Mouse (Mus musculus) olfactory bulb, adult 2 months (tissue): ENCODE measurements at regions not wholly inside any gene's neighbourhood (a gene's known extent, or its start where the extent isn't known, plus 50 kb on each side); places are given as distances from the start of the nearest gene placed in this dataset.

ENCODE experiments used
- H3K27ac ChIP-seq: fragments of 200-500 bp; 2 replicates; pipeline ENCODE4 v1.5.1; 2012; ENCODE audit warnings: low read depth, low read length; ENCODE audit not compliant: insufficient read depth
- H3K4me1 ChIP-seq: fragments of 200-500 bp; 2 replicates; pipeline ENCODE4 v1.6.1; 2012; ENCODE audit warnings: low read length; ENCODE audit not compliant: control insufficient read depth, insufficient read depth
- H3K4me3 ChIP-seq: fragments of 200-500 bp; 2 replicates; pipeline ENCODE4 v1.5.1; 2012; ENCODE audit warnings: mild to moderate bottlenecking, low read depth, low read length, moderate library complexity; ENCODE audit not compliant: insufficient read depth
- CTCF ChIP-seq: fragments of 200-500 bp; IDR thresholded peaks from 2 replicates; pipeline ENCODE4 v1.5.1; 2012; ENCODE audit warnings: low read depth, mild to moderate bottlenecking, low read length, moderate library complexity; ENCODE audit not compliant: insufficient read depth
- POLR2A ChIP-seq: fragments of 200-500 bp; IDR thresholded peaks from 2 replicates; pipeline ENCODE4 v1.6.1; 2012; ENCODE audit warnings: mild to moderate bottlenecking, low read depth, low read length, moderate library complexity; ENCODE audit not compliant: insufficient read depth
- WGBS: fragments of 180-500 bp; shearing (Covaris S2); methylation state at CpG from one replicate; pipeline ENCODE4 v1.1.7; 2018; 5-methylcytosine and 5-hydroxymethylcytosine counted together

GRCm38 (mm10) chr5:74861297-74861696 lies 158.6 kb upstream of the Lnx1 start:
- no peak overlapping the region for H3K4me3 ChIP-seq
- H3K4me1 ChIP-seq: 0 out of 2 replicates have a peak, but pooled peaks cover 3% of the 10 kb centered on the region
- 67% methylated on average over 2 of the region's 2 CpGs for WGBS
- no peak for TF ChIP-seq CTCF
- H3K27ac ChIP-seq: no peak overlapping the region

- no peak overlapping the region for H3K4me3 ChIP-seq
- no peak overlapping the region for H3K27ac ChIP-seq
- H3K4me1 ChIP-seq: no peaks in the 10 kb centered on the region
- 71% methylated on average over 5 of the region's 5 CpGs for WGBS
- TF ChIP-seq CTCF: no peak
- no peak for TF ChIP-seq POLR2A
These were observed 155.1 kb upstream of the Lnx1 start for GRCm38 (mm10) chr5:74857861-74858260.

GRCm38 (mm10) chr5:74857161-74857560 lies 154.4 kb upstream of the Lnx1 start:
- no peak overlapping the region for H3K4me3 ChIP-seq
- no peak overlapping the region for H3K27ac ChIP-seq
- WGBS: 80% methylated on average over 11 of the region's 11 CpGs
- TF ChIP-seq POLR2A (no peak), CTCF (no peak)
- H3K4me1 ChIP-seq: no peaks in the 10 kb centered on the region

- H3K4me3 ChIP-seq: no peak overlapping the region
- no peak overlapping the region for H3K27ac ChIP-seq
- TF ChIP-seq CTCF (no peak), POLR2A (no peak)
- WGBS: 87% methylated on average over 6 of the region's 6 CpGs
- no peaks in the 10 kb centered on the region for H3K4me1 ChIP-seq
These were observed 145.1 kb upstream of the Lnx1 start for GRCm38 (mm10) chr5:74847824-74848223.

GRCm38 (mm10) chr5:74846674-74847073 lies 144.0 kb upstream of the Lnx1 start:
- H3K4me1 ChIP-seq: no peaks in the 10 kb centered on the region
- no peak overlapping the region for H3K27ac ChIP-seq
- TF ChIP-seq POLR2A (no peak), CTCF (no peak)
- H3K4me3 ChIP-seq: no peak overlapping the region
- WGBS: 91% methylated on average over 5 of the region's 5 CpGs

- no peak overlapping the region for H3K4me3 ChIP-seq
- TF ChIP-seq CTCF: no peak
- TF ChIP-seq POLR2A: no peak
- H3K4me1 ChIP-seq: no peaks in the 10 kb centered on the region
- no peak overlapping the region for H3K27ac ChIP-seq
- 86% methylated on average over 2 of the region's 2 CpGs for WGBS
These were observed 131.7 kb upstream of the Lnx1 start for GRCm38 (mm10) chr5:74834401-74834800.

- Histone ChIP-seq H3K4me3 (no peak overlapping the region), H3K27ac (no peak overlapping the region), H3K4me1 (no peaks in the 10 kb centered on the region)
- WGBS: 92% methylated on average over 4 of the region's 4 CpGs
- TF ChIP-seq CTCF: no peak
- no peak for TF ChIP-seq POLR2A
These were observed 131.2 kb upstream of the Lnx1 start for GRCm38 (mm10) chr5:74833887-74834286.

- Histone ChIP-seq H3K27ac (no peak overlapping the region), H3K4me1 (no peaks in the 10 kb centered on the region), H3K4me3 (no peak overlapping the region)
- TF ChIP-seq POLR2A (no peak), CTCF (no peak)
- 91% methylated on average over 7 of the region's 7 CpGs for WGBS
These were observed 129.3 kb upstream of the Lnx1 start for GRCm38 (mm10) chr5:74832011-74832410.

GRCm38 (mm10) chr5:74830646-74831045 lies 127.9 kb upstream of the Lnx1 start:
- TF ChIP-seq POLR2A: no peak
- TF ChIP-seq CTCF: no peak
- Histone ChIP-seq H3K4me1 (no peaks in the 10 kb centered on the region), H3K27ac (no peak overlapping the region), H3K4me3 (no peak overlapping the region)
- 88% methylated on average over 5 of the region's 5 CpGs for WGBS

GRCm38 (mm10) chr5:74829003-74829402 lies 126.3 kb upstream of the Lnx1 start:
- TF ChIP-seq POLR2A (no peak), CTCF (no peak)
- H3K4me1 ChIP-seq: no peaks in the 10 kb centered on the region
- no peak overlapping the region for H3K4me3 ChIP-seq
- WGBS: 90% methylated on average over 9 of the region's 9 CpGs
- no peak overlapping the region for H3K27ac ChIP-seq
